ENCODE assay signal across 16 mouse cellular contexts in genomic region chr17:57996461-57996860, GRCm38 (mm10).
"Had no signal": no experiment of that assay in that cellular context is flagged by ENCODE, and none has a peak within 500 bp of the region (broad histone marks: within the 10 kb centered on the region; RNA-seq: fewer than 3 reads in every experiment).

No protein-coding gene starts in this region.

- H3K4me1 ChIP-seq: liver, embryonic 13.5 days; neural tube, embryonic 12.5 days had no signal

- H3K27ac ChIP-seq: kidney, postnatal 0 days; left cerebral cortex, adult 2 months; liver, embryonic 13.5 days; neural tube, embryonic 12.5 days had no signal

- H3K4me3 ChIP-seq: left cerebral cortex, adult 2 months; liver, embryonic 13.5 days; neural tube, embryonic 12.5 days had no signal

- H3K9me3 ChIP-seq: liver, embryonic 13.5 days; neural tube, embryonic 12.5 days had no signal

- H3K27me3 ChIP-seq: liver, embryonic 13.5 days; neural tube, embryonic 12.5 days had no signal

- DNase-seq: kidney, adult 2 months; kidney, postnatal 25 days; layer of hippocampus, postnatal 36 days; liver, embryonic 13.5 days; lung, adult 2 months; lung, postnatal 14 days; lung, postnatal 4 days; midbrain, embryonic 14.5 days; retina, postnatal 1 day; right cerebral cortex, postnatal 25 days; spleen, adult 18-20 months; thymus, adult 18-20 months; thymus, postnatal 36 days had no signal

- H3K36me3 ChIP-seq: liver, embryonic 13.5 days; neural tube, embryonic 12.5 days had no signal
